Mouse (Mus musculus): Measurements from ENCODE around the gene Adamts16. TPM values are rescaled to one million over a fixed set of nuclear protein-coding genes. Genes with fewer than 3 reads are reported as not detected.

Adamts16 gene
- total and polyA plus RNA-seq, 3 experiments, result 0.33 TPM; not detected in 2

DNA sequence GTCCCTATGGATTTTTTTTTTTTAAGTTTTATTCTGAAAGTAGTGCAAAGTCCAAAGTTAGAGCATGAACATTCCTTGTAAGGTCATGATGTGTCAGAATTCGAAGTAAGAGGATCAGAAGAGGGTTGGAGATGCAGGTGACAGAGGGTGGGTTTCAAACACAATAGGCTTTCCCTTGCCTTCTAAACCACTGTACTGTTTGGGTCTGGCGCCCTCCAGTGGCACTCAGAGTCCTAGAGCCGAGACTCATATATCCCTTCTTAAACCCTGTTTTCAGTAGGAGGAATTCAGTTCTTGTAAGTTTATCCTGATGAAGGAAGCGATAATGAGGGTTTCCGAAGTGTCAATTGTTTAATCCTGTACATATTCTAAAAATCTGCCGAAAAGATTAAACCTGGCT, 1.4 kb downstream of the Adamts16 start:
- TF ChIP-seq GATA1 (IDR thresholded peaks at IDR 0.05; ENCODE audit: borderline replicate concordance, low read length), result no peak
- no peak for TF ChIP-seq POLR2AphosphoS5 (IDR thresholded peaks at IDR 0.05; ENCODE audit: insufficient replicate concordance, low read depth, low read length)
- no peak for TF ChIP-seq CTCF (IDR thresholded peaks at IDR 0.05; ENCODE audit: low read depth, low read length)
- TF ChIP-seq GATA2 (IDR thresholded peaks at IDR 0.05; ENCODE audit: borderline replicate concordance, low read depth, low read length), result no peak
- no peak for TF ChIP-seq TAL1 (conservative IDR thresholded peaks at IDR 0.05; ENCODE audit: low read depth, low read length)
- DNase-seq (ENCODE audit: low spot score), result no peak
- no peak for ATAC-seq (ENCODE audit: extremely low read depth, insufficient number of reproducible peaks, low FRiP score, poor library complexity, severe bottlenecking)

DNA sequence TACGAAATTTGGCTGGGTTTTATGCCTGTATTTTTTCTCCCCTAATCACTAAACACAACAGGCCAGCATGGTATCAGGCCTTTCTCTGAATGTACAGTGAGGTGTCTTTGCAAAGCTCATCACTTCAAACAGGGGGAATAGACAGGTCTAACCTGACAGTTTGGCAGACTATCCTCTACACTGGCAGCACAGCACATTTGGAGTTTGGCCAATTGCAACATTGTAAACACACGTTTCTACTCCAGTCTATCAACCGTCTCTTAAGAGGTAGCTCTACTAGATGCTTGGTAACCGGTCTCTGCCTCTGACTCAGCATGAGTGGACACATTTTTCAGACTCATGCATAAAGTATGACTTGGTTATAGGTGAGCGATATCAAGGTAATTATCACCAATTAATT, 4.0 kb downstream of the Adamts16 start:
- Histone ChIP-seq H3K4me1 (ENCODE audit: insufficient read depth, low read depth, low read length) (no peaks in the 10 kb centered on the region), H3K4me3 (ENCODE audit: low read depth, low read length) (no peak overlapping the region), H3K36me3 (replicated peaks) (no peaks in the 10 kb centered on the region), H3K9me3 (replicated peaks) (peaks cover 46% of the 10 kb centered on the region), H3K27me3 (ENCODE audit: insufficient read depth, low read length) (no peaks in the 10 kb centered on the region)
- TF ChIP-seq POLR2AphosphoS5 (IDR thresholded peaks at IDR 0.05; ENCODE audit: insufficient replicate concordance, low read depth, low read length), result no peak
- no peak for DNase-seq (ENCODE audit: low spot score)
- no peak for ATAC-seq (ENCODE audit: extremely low read depth, insufficient number of reproducible peaks, low FRiP score, poor library complexity, severe bottlenecking)

More for the DNA sequence above, 1.4 kb downstream of the Adamts16 start:
- Histone ChIP-seq H3K4me3 (ENCODE audit: low read depth, low read length) (no peak overlapping the region), H3K27me3 (ENCODE audit: insufficient read depth, low read length) (no peaks in the 10 kb centered on the region), H3K36me3 (replicated peaks) (no peaks in the 10 kb centered on the region), H3K4me1 (ENCODE audit: insufficient read depth, low read depth, low read length) (no peaks in the 10 kb centered on the region), H3K9me3 (replicated peaks) (peaks cover 64% of the 10 kb centered on the region)

DNA sequence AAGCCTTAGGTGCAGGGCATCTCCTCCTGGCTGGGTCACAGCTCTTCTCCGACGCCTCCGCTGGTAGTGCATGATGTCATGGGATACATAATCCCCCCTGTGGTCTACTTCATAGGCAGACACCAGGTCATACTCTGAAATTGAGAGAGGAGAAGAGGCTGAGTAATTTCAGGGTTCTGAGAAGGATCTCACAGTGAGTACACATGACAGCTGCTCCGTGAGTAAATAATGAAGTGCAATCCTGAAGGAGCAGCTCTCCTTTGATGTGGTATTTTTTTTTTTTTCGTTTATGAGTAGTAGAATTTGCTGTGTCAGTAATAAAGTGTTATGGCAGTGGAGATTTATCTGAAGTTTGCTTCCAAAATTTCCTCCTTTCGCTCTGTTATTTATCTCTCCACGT, 5.4 kb downstream of the Adamts16 start:
- Histone ChIP-seq H3K4me1 (ENCODE audit: insufficient read depth, low read depth, low read length) (no peaks in the 10 kb centered on the region), H3K9me3 (replicated peaks) (peaks cover 33% of the 10 kb centered on the region), H3K27me3 (ENCODE audit: insufficient read depth, low read length) (no peaks in the 10 kb centered on the region), H3K4me3 (ENCODE audit: low read depth, low read length) (no peak overlapping the region), H3K36me3 (replicated peaks) (no peaks in the 10 kb centered on the region)
- ATAC-seq (ENCODE audit: extremely low read depth, insufficient number of reproducible peaks, low FRiP score, poor library complexity, severe bottlenecking) (no peak), DNase-seq (ENCODE audit: low spot score) (no peak)
- no peak for TF ChIP-seq POLR2AphosphoS5 (IDR thresholded peaks at IDR 0.05; ENCODE audit: insufficient replicate concordance, low read depth, low read length)
- no peak for TF ChIP-seq TAL1 (conservative IDR thresholded peaks at IDR 0.05; ENCODE audit: low read depth, low read length)
- TF ChIP-seq GATA2 (IDR thresholded peaks at IDR 0.05; ENCODE audit: borderline replicate concordance, low read depth, low read length), result no peak
- no peak for TF ChIP-seq CTCF (IDR thresholded peaks at IDR 0.05; ENCODE audit: low read depth, low read length)
- TF ChIP-seq GATA1 (IDR thresholded peaks at IDR 0.05; ENCODE audit: borderline replicate concordance, low read length), result no peak

DNA sequence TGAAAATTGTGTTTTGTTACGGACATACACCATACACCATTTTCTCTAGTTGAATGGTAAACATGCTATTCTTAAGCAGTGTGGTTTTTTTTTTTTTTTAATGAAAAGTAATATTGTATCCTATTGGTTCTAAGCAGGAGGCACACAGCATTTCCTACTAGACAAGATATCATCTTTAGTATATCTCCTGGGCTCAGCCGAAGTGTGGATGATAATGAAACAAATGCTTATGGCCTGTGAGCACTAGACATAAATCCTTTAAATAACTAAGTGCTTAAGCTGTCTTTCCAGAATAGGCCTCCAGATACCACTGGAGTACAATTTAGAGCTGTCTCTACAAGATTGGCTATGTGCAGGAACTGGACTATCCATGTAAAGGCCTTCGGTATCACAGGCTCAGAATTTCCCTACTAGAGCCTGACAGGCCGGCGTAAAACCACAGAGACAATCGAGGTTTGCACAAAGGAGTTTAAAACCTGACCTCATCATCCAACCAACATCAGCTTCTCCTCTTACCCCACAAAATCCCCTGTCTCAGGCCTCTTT, 8.9 kb downstream of the Adamts16 start:
- H3K4me1 ChIP-seq (ENCODE audit: insufficient read depth, low read depth, low read length), result no peaks in the 10 kb centered on the region
- H3K9me3 ChIP-seq (replicated peaks), result peaks cover 16% of the 10 kb centered on the region
- no peak overlapping the region for H3K4me3 ChIP-seq (ENCODE audit: low read depth, low read length)
- TF ChIP-seq GATA2 (IDR thresholded peaks at IDR 0.05; ENCODE audit: borderline replicate concordance, low read depth, low read length) (no peak), POLR2AphosphoS5 (IDR thresholded peaks at IDR 0.05; ENCODE audit: insufficient replicate concordance, low read depth, low read length) (no peak), GATA1 (IDR thresholded peaks at IDR 0.05; ENCODE audit: borderline replicate concordance, low read length) (no peak), CTCF (IDR thresholded peaks at IDR 0.05; ENCODE audit: low read depth, low read length) (no peak), TAL1 (conservative IDR thresholded peaks at IDR 0.05; ENCODE audit: low read depth, low read length) (no peak)
- DNase-seq (ENCODE audit: low spot score) (no peak), ATAC-seq (ENCODE audit: extremely low read depth, insufficient number of reproducible peaks, low FRiP score, poor library complexity, severe bottlenecking) (no peak)
- no peaks in the 10 kb centered on the region for H3K36me3 ChIP-seq (replicated peaks)
- no peaks in the 10 kb centered on the region for H3K27me3 ChIP-seq (ENCODE audit: insufficient read depth, low read length)

DNA sequence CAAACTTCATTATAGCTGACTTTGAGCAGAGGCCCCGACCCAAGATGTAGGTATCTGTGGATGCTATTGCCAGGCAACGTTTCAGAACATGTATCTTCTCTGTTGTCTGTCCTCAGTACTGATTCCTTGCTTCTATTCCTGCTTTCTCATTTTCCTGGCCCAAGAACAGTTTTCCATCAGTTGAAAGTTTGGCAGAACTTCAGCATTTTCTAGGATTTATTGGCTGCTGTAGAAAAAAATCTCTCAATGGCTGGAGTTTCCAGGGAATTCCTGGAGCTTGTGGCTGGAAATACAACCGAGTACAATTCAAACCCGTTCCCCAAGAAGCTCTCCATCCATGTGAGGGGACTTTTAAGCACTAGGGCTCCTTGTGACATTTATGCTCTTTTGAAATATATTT, 10.6 kb downstream of the Adamts16 start:
- H3K36me3 ChIP-seq (replicated peaks), result no peaks in the 10 kb centered on the region
- H3K9me3 ChIP-seq (replicated peaks), result peaks cover 12% of the 10 kb centered on the region
- DNase-seq (ENCODE audit: low spot score), result no peak
- no peak overlapping the region for H3K4me3 ChIP-seq (ENCODE audit: low read depth, low read length)
- H3K4me1 ChIP-seq (ENCODE audit: insufficient read depth, low read depth, low read length), result no peaks in the 10 kb centered on the region
- no peak for TF ChIP-seq CTCF (IDR thresholded peaks at IDR 0.05; ENCODE audit: low read depth, low read length)
- TF ChIP-seq GATA2 (IDR thresholded peaks at IDR 0.05; ENCODE audit: borderline replicate concordance, low read depth, low read length), result no peak
- TF ChIP-seq POLR2AphosphoS5 (IDR thresholded peaks at IDR 0.05; ENCODE audit: insufficient replicate concordance, low read depth, low read length), result no peak
- TF ChIP-seq GATA1 (IDR thresholded peaks at IDR 0.05; ENCODE audit: borderline replicate concordance, low read length), result no peak
- no peak for TF ChIP-seq TAL1 (conservative IDR thresholded peaks at IDR 0.05; ENCODE audit: low read depth, low read length)
- ATAC-seq (ENCODE audit: extremely low read depth, insufficient number of reproducible peaks, low FRiP score, poor library complexity, severe bottlenecking), result no peak
- H3K27me3 ChIP-seq (ENCODE audit: insufficient read depth, low read length), result no peaks in the 10 kb centered on the region

DNA sequence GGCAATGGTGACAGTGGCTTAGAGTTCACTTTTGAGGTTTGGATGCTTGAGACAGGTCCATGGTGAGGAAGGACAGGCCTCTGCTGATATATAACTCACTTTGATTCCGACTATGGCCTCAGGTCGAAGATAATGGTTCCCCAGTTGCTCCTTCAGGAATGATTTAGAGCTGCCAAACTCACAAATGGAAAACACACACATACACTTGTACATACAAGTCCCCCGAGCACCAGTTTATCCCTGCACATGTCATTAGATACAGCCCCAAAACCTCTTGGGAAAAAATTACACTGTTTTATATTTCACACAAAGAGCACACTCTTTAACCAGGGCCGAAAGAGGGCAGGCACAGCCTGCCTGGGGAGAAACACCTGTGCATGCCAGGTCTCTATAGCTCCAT, 14.1 kb downstream of the Adamts16 start:
- Histone ChIP-seq H3K4me3 (ENCODE audit: low read depth, low read length) (no peak overlapping the region), H3K27me3 (ENCODE audit: insufficient read depth, low read length) (no peaks in the 10 kb centered on the region), H3K36me3 (replicated peaks) (no peaks in the 10 kb centered on the region), H3K9me3 (replicated peaks) (peaks cover 25% of the 10 kb centered on the region), H3K4me1 (ENCODE audit: insufficient read depth, low read depth, low read length) (no peaks in the 10 kb centered on the region)
- TF ChIP-seq TAL1 (conservative IDR thresholded peaks at IDR 0.05; ENCODE audit: low read depth, low read length) (no peak), GATA1 (IDR thresholded peaks at IDR 0.05; ENCODE audit: borderline replicate concordance, low read length) (no peak), GATA2 (IDR thresholded peaks at IDR 0.05; ENCODE audit: borderline replicate concordance, low read depth, low read length) (no peak), POLR2AphosphoS5 (IDR thresholded peaks at IDR 0.05; ENCODE audit: insufficient replicate concordance, low read depth, low read length) (no peak), CTCF (IDR thresholded peaks at IDR 0.05; ENCODE audit: low read depth, low read length) (no peak)
- no peak for DNase-seq (ENCODE audit: low spot score)
- ATAC-seq (ENCODE audit: extremely low read depth, insufficient number of reproducible peaks, low FRiP score, poor library complexity, severe bottlenecking), result no peak
